Mouse (Mus musculus) frontal cortex, postnatal 36 days (tissue): ENCODE results near the gene Gtf3c6.

Source experiments
- DNase-seq, 2 experiments: peaks; one replicate each; pipeline ENCODE4 v3.0.0; 2022; ENCODE audit warnings: low spot score in 2 of 2

Gene Gtf3c6

GRCm38 (mm10) chr10:40257414-40258255, at the start of gene Gtf3c6:
Gtf3c6 (minus strand) TSS chr10:40258108.
- DNase-seq: peak; percentile 93 to 95

GRCm38 (mm10) chr10:40305989-40306388, 48.1 kb upstream of the Gtf3c6 start:
- no peak for DNase-seq

GRCm38 (mm10) chr10:40302140-40302985, 44.5 kb upstream of the Gtf3c6 start, which contains the start of gene Amd1:
Amd1 (minus strand) TSS chr10:40302186.
- DNase-seq: peak; percentile 100

- DNase-seq: peak; percentile 39 to 40
Observed at GRCm38 (mm10) chr10:40301181-40302075, 43.5 kb upstream of the Gtf3c6 start.

GRCm38 (mm10) chr10:40300648-40301171, 42.8 kb upstream of the Gtf3c6 start:
- peak; percentile 74 to 90 for DNase-seq

GRCm38 (mm10) chr10:40292640-40293039, 34.7 kb upstream of the Gtf3c6 start:
- no peak for DNase-seq

GRCm38 (mm10) chr10:40286767-40287166, 28.9 kb upstream of the Gtf3c6 start:
- no peak for DNase-seq

- no peak for DNase-seq
Observed at GRCm38 (mm10) chr10:40285571-40285970, 27.7 kb upstream of the Gtf3c6 start.

- no peak for DNase-seq
Observed at GRCm38 (mm10) chr10:40284997-40285396, 27.1 kb upstream of the Gtf3c6 start.

- DNase-seq: peak; percentile 34 to 60
Observed at GRCm38 (mm10) chr10:40284179-40284831, 26.4 kb upstream of the Gtf3c6 start.

- no peak for DNase-seq
Observed at GRCm38 (mm10) chr10:40283636-40284035, 25.7 kb upstream of the Gtf3c6 start.

- DNase-seq: no peak
Observed at GRCm38 (mm10) chr10:40281565-40281964, 23.7 kb upstream of the Gtf3c6 start.

GRCm38 (mm10) chr10:40278317-40278716, 20.4 kb upstream of the Gtf3c6 start:
- no peak for DNase-seq

GRCm38 (mm10) chr10:40275991-40276390, 18.1 kb upstream of the Gtf3c6 start:
- DNase-seq: no peak

GRCm38 (mm10) chr10:40273938-40274337, 16.0 kb upstream of the Gtf3c6 start:
- no peak for DNase-seq

GRCm38 (mm10) chr10:40271216-40271615, 13.3 kb upstream of the Gtf3c6 start:
- DNase-seq: no peak

GRCm38 (mm10) chr10:40264920-40265319, 7.0 kb upstream of the Gtf3c6 start:
- no peak for DNase-seq

GRCm38 (mm10) chr10:40263691-40264090, 5.8 kb upstream of the Gtf3c6 start:
- DNase-seq: no peak

GRCm38 (mm10) chr10:40262200-40262599, 4.3 kb upstream of the Gtf3c6 start:
- DNase-seq: no peak

GRCm38 (mm10) chr10:40260305-40260704, 2.4 kb upstream of the Gtf3c6 start:
- DNase-seq: no peak

GRCm38 (mm10) chr10:40259542-40259941, 1.6 kb upstream of the Gtf3c6 start:
- no peak for DNase-seq
